Mouse (Mus musculus) bone marrow macrophage, adult 2 months (primary cell): ENCODE data around the gene Lst1.

Experiments
- CTCF ChIP-seq: IDR thresholded peaks from 2 replicates; pipeline ENCODE4 v1.5.1; 2012; ENCODE audit warnings: low read depth, mild to moderate bottlenecking, low read length, moderate library complexity
- POLR2A ChIP-seq: IDR thresholded peaks from 2 replicates; pipeline ENCODE4 v1.6.1; 2012; ENCODE audit warnings: mild to moderate bottlenecking, low read depth, low read length, borderline replicate concordance

- no peak for TF ChIP-seq CTCF
- no peak for TF ChIP-seq POLR2A
These were observed 49.0 kb downstream of the Lst1 start for GRCm38 (mm10) chr17:35139269-35139668.
